Mouse (Mus musculus) embryo, embryonic 11.5 days (tissue): Measurements from ENCODE around the gene Pphln1.

Experiments
- DNase-seq: peaks from one replicate; pipeline ENCODE4 v3.0.0-alpha.2; 2012; ENCODE audit warnings: low read depth, low spot score

Gene Pphln1

GRCm38 (mm10) chr15:93503201-93503745 is 105.1 kb downstream of the Pphln1 start:
- DNase-seq = no peak

- DNase-seq = no peak
Measured at GRCm38 (mm10) chr15:93504808-93505207, 106.7 kb downstream of the Pphln1 start.

GRCm38 (mm10) chr15:93510690-93511336 is 112.7 kb downstream of the Pphln1 start:
- no peak for DNase-seq

GRCm38 (mm10) chr15:93512437-93512836 is 114.3 kb downstream of the Pphln1 start:
- DNase-seq = no peak

GRCm38 (mm10) chr15:93513939-93514341 is 115.8 kb downstream of the Pphln1 start:
- DNase-seq = no peak

- no peak for DNase-seq
Measured at GRCm38 (mm10) chr15:93515316-93515715, 117.2 kb downstream of the Pphln1 start.

- no peak for DNase-seq
Measured at GRCm38 (mm10) chr15:93517022-93517565, 118.9 kb downstream of the Pphln1 start.

- DNase-seq = no peak
Measured at GRCm38 (mm10) chr15:93518143-93518902, 120.2 kb downstream of the Pphln1 start.

GRCm38 (mm10) chr15:93518941-93519835 is 121.0 kb downstream of the Pphln1 start:
- DNase-seq = peak; percentile 56

GRCm38 (mm10) chr15:93519836-93520826 is 122.0 kb downstream of the Pphln1 start:
- no peak for DNase-seq

- DNase-seq = no peak
Measured at GRCm38 (mm10) chr15:93521088-93521786, 123.1 kb downstream of the Pphln1 start.

GRCm38 (mm10) chr15:93521787-93522180 is 123.6 kb downstream of the Pphln1 start:
- DNase-seq = no peak

GRCm38 (mm10) chr15:93525305-93525917 is 127.3 kb downstream of the Pphln1 start:
- DNase-seq = no peak

GRCm38 (mm10) chr15:93529831-93530702 is 131.9 kb downstream of the Pphln1 start:
- no peak for DNase-seq

GRCm38 (mm10) chr15:93530703-93531032 is 132.5 kb downstream of the Pphln1 start:
- no peak for DNase-seq

- DNase-seq = no peak
Measured at GRCm38 (mm10) chr15:93536191-93536590, 138.0 kb downstream of the Pphln1 start.

- no peak for DNase-seq
Measured at GRCm38 (mm10) chr15:93537745-93538144, 139.6 kb downstream of the Pphln1 start.

GRCm38 (mm10) chr15:93538551-93539205 is 140.5 kb downstream of the Pphln1 start:
- no peak for DNase-seq
